Mouse (Mus musculus): ENCODE results near the gene Eno3.

The Eno3 gene

GRCm38 (mm10) chr11:70657991-70658390, 989 bp downstream of the Eno3 start:
- no peak for DNase-seq

- no peak for DNase-seq
Measured at GRCm38 (mm10) chr11:70658521-70658920, 1.5 kb downstream of the Eno3 start.

- no peak for DNase-seq
Measured at GRCm38 (mm10) chr11:70658942-70659341, 1.9 kb downstream of the Eno3 start.

- DNase-seq, result no peak
Measured at GRCm38 (mm10) chr11:70660571-70660970, 3.6 kb downstream of the Eno3 start.

- DNase-seq, result no peak
Measured at GRCm38 (mm10) chr11:70663101-70663500, 6.1 kb downstream of the Eno3 start.

- DNase-seq, result no peak
Measured at GRCm38 (mm10) chr11:70663957-70664356, 7.0 kb downstream of the Eno3 start.

- DNase-seq, result no peak
Measured at GRCm38 (mm10) chr11:70664741-70665140, 7.7 kb downstream of the Eno3 start.

- DNase-seq, result no peak
Measured at GRCm38 (mm10) chr11:70666687-70667086, 9.7 kb downstream of the Eno3 start.

GRCm38 (mm10) chr11:70667271-70668150, 10.5 kb downstream of the Eno3 start:
- DNase-seq, result no peak

GRCm38 (mm10) chr11:70668335-70668770, 11.4 kb downstream of the Eno3 start:
- peak; percentile 79 to 88 for DNase-seq

GRCm38 (mm10) chr11:70668771-70669505, 11.9 kb downstream of the Eno3 start, which contains the start of gene Spag7:
Gene Spag7 (minus strand): TSS chr11:70669416.
- DNase-seq, result peak; percentile 97 to 99

GRCm38 (mm10) chr11:70669582-70670345, 12.8 kb downstream of the Eno3 start:
- peak; percentile 84 to 89 for DNase-seq

GRCm38 (mm10) chr11:70670483-70670882, 13.5 kb downstream of the Eno3 start:
- DNase-seq, result peak; percentile 31 to 54

- DNase-seq, result no peak
Measured at GRCm38 (mm10) chr11:70671333-70672047, 14.5 kb downstream of the Eno3 start.

GRCm38 (mm10) chr11:70674014-70674413, 17.0 kb downstream of the Eno3 start:
- no peak for DNase-seq

GRCm38 (mm10) chr11:70674501-70674900, 17.5 kb downstream of the Eno3 start:
- no peak for DNase-seq

GRCm38 (mm10) chr11:70678092-70678491, 21.1 kb downstream of the Eno3 start:
- DNase-seq, result no peak

GRCm38 (mm10) chr11:70678576-70678975, 21.6 kb downstream of the Eno3 start:
- no peak for DNase-seq

GRCm38 (mm10) chr11:70679361-70679760, 22.4 kb downstream of the Eno3 start:
- DNase-seq, result no peak

GRCm38 (mm10) chr11:70679894-70680293, 22.9 kb downstream of the Eno3 start:
- no peak for DNase-seq

- DNase-seq, result no peak
Measured at GRCm38 (mm10) chr11:70681170-70681569, 24.2 kb downstream of the Eno3 start.

- DNase-seq, result peak; percentile 50 to 67
Measured at GRCm38 (mm10) chr11:70681897-70682581, 25.0 kb downstream of the Eno3 start.

Data from kidney, postnatal 4 days (tissue).